ENCODE assay signal across 14 mouse cellular contexts in the genomic region with DNA sequence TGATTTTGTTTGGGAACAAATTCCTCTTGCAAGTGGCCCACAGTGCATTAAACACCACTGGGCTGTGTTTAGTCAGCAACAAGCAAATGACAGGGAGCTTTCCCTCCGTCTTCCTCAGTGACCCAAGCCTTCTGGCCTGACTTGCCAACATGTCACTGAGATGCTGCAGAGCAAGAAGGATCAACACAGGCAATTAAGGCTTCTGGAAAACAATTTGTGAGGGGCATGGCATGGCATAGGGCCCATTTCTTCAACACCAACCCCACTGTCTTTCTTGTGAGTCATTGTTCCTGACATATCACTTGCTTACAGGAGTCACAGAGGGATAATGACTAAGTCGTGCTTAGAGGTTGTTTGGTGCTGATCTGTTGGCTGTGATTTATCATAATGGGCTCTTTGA.
"Had no signal": no experiment of that assay in that cellular context is flagged by ENCODE, and none has a peak within 500 bp of the region (broad histone marks: within the 10 kb centered on the region; RNA-seq: fewer than 3 reads in every experiment).

No protein-coding gene starts in this region.

- H3K27ac ChIP-seq: limb, embryonic 13.5 days; liver, embryonic 12.5 days; midbrain, embryonic 10.5 days; neural tube, embryonic 15.5 days had no signal

- H3K9ac ChIP-seq: limb, embryonic 13.5 days; liver, embryonic 12.5 days; neural tube, embryonic 15.5 days had no signal

- H3K4me3 ChIP-seq: limb, embryonic 13.5 days; liver, embryonic 12.5 days; midbrain, embryonic 10.5 days; myocyte; neural tube, embryonic 15.5 days had no signal

- DNase-seq: kidney, adult 8-10 months; kidney, postnatal 25 days; layer of hippocampus, adult 9-11 months; left cerebral cortex, postnatal 4 days; midbrain, embryonic 14.5 days; thymus, adult 2 months; thymus, postnatal 25 days had no signal

- H3K9me3 ChIP-seq: limb, embryonic 13.5 days; liver, embryonic 12.5 days; midbrain, embryonic 10.5 days; neural tube, embryonic 15.5 days had no signal

- H3K36me3 ChIP-seq: limb, embryonic 13.5 days; liver, embryonic 12.5 days; midbrain, embryonic 10.5 days; neural tube, embryonic 15.5 days had no signal

- ATAC-seq: inflammation-experienced regulatory T-cells, adult 6 months; intestine, postnatal 0 days; liver, embryonic 12.5 days had no signal

- H3K4me2 ChIP-seq: limb, embryonic 13.5 days; liver, embryonic 12.5 days; neural tube, embryonic 15.5 days had no signal

- H3K4me1 ChIP-seq: liver, embryonic 12.5 days; midbrain, embryonic 10.5 days had no signal

- H3K27me3 ChIP-seq: liver, embryonic 12.5 days; neural tube, embryonic 15.5 days had no signal
